Mouse (Mus musculus): ENCODE data around the gene Eif5a.

GRCm38 (mm10) chr11:69956218-69956617, 34.5 kb upstream of the Eif5a start:
- TF ChIP-seq POLR2A (IDR thresholded peaks at IDR 0.05; ENCODE audit: low read depth, low read length) (no peak), CTCF (conservative IDR thresholded peaks at IDR 0.05; ENCODE audit: insufficient read depth, insufficient read length, low read depth, low read length) (0 out of 2 replicates have a peak, but pooled peaks have one; percentile 4)

Data from kidney, adult 2 months (tissue).